Mouse (Mus musculus) cerebellum, adult 2 months (tissue): ENCODE results near the gene Olfr551. TPM values are rescaled to one million over a fixed set of nuclear protein-coding genes. Genes with fewer than 3 reads are reported as not detected.

Experiments
- DNase-seq, 2 experiments: peaks; one replicate each; pipeline ENCODE4 v3.0.0; 2021
- H3K27ac ChIP-seq: fragments of 200-500 bp; 2 replicates; pipeline ENCODE4 v1.5.1; 2012; ENCODE audit warnings: low read length, control low read depth, inconsistent platforms; ENCODE audit not compliant: insufficient read depth
- H3K27me3 ChIP-seq: fragments of 200-500 bp; 2 replicates; pipeline ENCODE4 v1.6.1; 2012; ENCODE audit warnings: inconsistent platforms, mild to moderate bottlenecking, low read length, moderate library complexity; ENCODE audit not compliant: control insufficient read depth, insufficient read depth
- H3K4me1 ChIP-seq: fragments of 200-500 bp; 2 replicates; pipeline ENCODE4 v1.6.1; 2011; ENCODE audit warnings: low read length; ENCODE audit not compliant: control insufficient read depth, insufficient read depth
- H3K4me3 ChIP-seq: fragments of 200-500 bp; replicated peaks from 2 replicates; pipeline ENCODE3; 2011; ENCODE audit warnings: mild to moderate bottlenecking, low read depth, low read length, control low read depth; ENCODE audit not compliant: insufficient read depth
- CTCF ChIP-seq: fragments of 200-500 bp; IDR thresholded peaks from 2 replicates; pipeline ENCODE4 v1.5.1; 2011; ENCODE audit warnings: low read depth, mild to moderate bottlenecking, control low read depth, low read length, moderate library complexity, borderline replicate concordance; ENCODE audit not compliant: insufficient read depth
- POLR2A ChIP-seq: fragments of 200-500 bp; IDR thresholded peaks from 2 replicates; pipeline ENCODE4 v1.6.1; 2011; ENCODE audit warnings: low read length, control low read depth, borderline replicate concordance; ENCODE audit not compliant: insufficient read depth
- WGBS: fragments of 180-500 bp; shearing (Covaris S2); methylation state at CpG from one replicate; pipeline ENCODE4 v1.1.7; 2018; 5-methylcytosine and 5-hydroxymethylcytosine counted together
- polyA plus RNA-seq: library from polyadenylated mRNA; depleted of rRNA; stranded (reverse); fragments of >200 nt; gene quantifications from 2 replicates; pipeline ENCODE4 v1.2.3, GENCODE M21; 2012

The Olfr551 gene
- polyA plus RNA-seq, 1 experiment: not detected

- TF ChIP-seq CTCF (no peak), POLR2A (no peak)
Measured at GRCm38 (mm10) chr7:102573174-102573830, 18.4 kb downstream of the Olfr551 start.

GRCm38 (mm10) chr7:102571142-102571541, 20.5 kb downstream of the Olfr551 start, which contains the start of gene Olfr550:
Gene Olfr550, plus strand, starts transcription at chr7:102571442.
- Histone ChIP-seq H3K27me3 (no peaks in the 10 kb centered on the region), H3K4me3 (no peak within 1 kb of the TSS), H3K4me1 (no peaks in the 10 kb centered on the region), H3K27ac (no peak within 1 kb of the TSS)
- WGBS: 88% methylated on average over 8 of the region's 8 CpGs
- no peak for DNase-seq
- TF ChIP-seq POLR2A (no peak), CTCF (no peak)

More at GRCm38 (mm10) chr7:102573174-102573830, 18.4 kb downstream of the Olfr551 start:
- no peak for DNase-seq
- no peaks in the 10 kb centered on the region for H3K27me3 ChIP-seq
- no peak overlapping the region for H3K4me3 ChIP-seq
- no peaks in the 10 kb centered on the region for H3K4me1 ChIP-seq
- no peak overlapping the region for H3K27ac ChIP-seq
- 62% methylated on average over 3 of the region's 3 CpGs for WGBS

GRCm38 (mm10) chr7:102566219-102566618, 25.5 kb downstream of the Olfr551 start:
- DNase-seq: no peak
- 89% methylated on average over 4 of the region's 4 CpGs for WGBS
- H3K27ac ChIP-seq: no peak overlapping the region
- TF ChIP-seq CTCF (no peak), POLR2A (no peak)
- H3K4me1 ChIP-seq: no peaks in the 10 kb centered on the region; the same call in 1 of the 2 replicates
- no peaks in the 10 kb centered on the region for H3K27me3 ChIP-seq
- H3K4me3 ChIP-seq: no peak overlapping the region

GRCm38 (mm10) chr7:102564999-102565997, 26.4 kb downstream of the Olfr551 start, which contains the start of gene Trim21:
Gene Trim21, minus strand, starts transcription at chr7:102565486.
- WGBS: 27% methylated on average over 10 of the region's 10 CpGs
- H3K27me3 ChIP-seq: no peaks in the 10 kb centered on the region
- no peaks in the 10 kb centered on the region; the same call in 1 of the 2 replicates for H3K4me1 ChIP-seq
- DNase-seq: peak; percentile 44 to 58
- no peak within 1 kb of the TSS for H3K27ac ChIP-seq
- H3K4me3 ChIP-seq: peak within 1 kb of the TSS; percentile 39
- TF ChIP-seq CTCF (no peak), POLR2A (no peak)

- no peak overlapping the region for H3K4me3 ChIP-seq
- no peak overlapping the region for H3K27ac ChIP-seq
- H3K27me3 ChIP-seq: no peaks in the 10 kb centered on the region
- no peaks in the 10 kb centered on the region for H3K4me1 ChIP-seq
- no peak for TF ChIP-seq CTCF
- no peak for TF ChIP-seq POLR2A
- 78% methylated on average over 3 of the region's 3 CpGs for WGBS
- DNase-seq: no peak
Measured at GRCm38 (mm10) chr7:102553279-102553678, 38.4 kb downstream of the Olfr551 start.

GRCm38 (mm10) chr7:102549570-102549969, 42.1 kb downstream of the Olfr551 start, which contains the start of gene Olfr549:
Gene Olfr549, plus strand, starts transcription at chr7:102549870.
- no peak within 1 kb of the TSS for H3K27ac ChIP-seq
- no peaks in the 10 kb centered on the region for H3K27me3 ChIP-seq
- TF ChIP-seq CTCF (no peak), POLR2A (no peak)
- 85% methylated on average over 3 of the region's 3 CpGs for WGBS
- no peak within 1 kb of the TSS for H3K4me3 ChIP-seq
- DNase-seq: no peak
- no peaks in the 10 kb centered on the region for H3K4me1 ChIP-seq

- H3K4me3 ChIP-seq: no peak overlapping the region
- no peaks in the 10 kb centered on the region for H3K4me1 ChIP-seq
- WGBS: 67% methylated on average over 3 of the region's 3 CpGs
- H3K27ac ChIP-seq: no peak overlapping the region
- no peak for DNase-seq
- H3K27me3 ChIP-seq: no peaks in the 10 kb centered on the region
- no peak for TF ChIP-seq POLR2A
- no peak for TF ChIP-seq CTCF
Measured at GRCm38 (mm10) chr7:102541251-102541650, 50.4 kb downstream of the Olfr551 start.

GRCm38 (mm10) chr7:102540596-102540995, 51.1 kb downstream of the Olfr551 start, which contains the start of gene Olfr548-ps1:
Gene Olfr548-ps1, plus strand, starts transcription at chr7:102540896.
- no peaks in the 10 kb centered on the region for H3K4me1 ChIP-seq
- WGBS: 76% methylated on average over 2 of the region's 2 CpGs
- TF ChIP-seq POLR2A (no peak), CTCF (no peak)
- H3K27ac ChIP-seq: no peak within 1 kb of the TSS
- no peak for DNase-seq
- no peak within 1 kb of the TSS for H3K4me3 ChIP-seq
- no peaks in the 10 kb centered on the region for H3K27me3 ChIP-seq
